Mouse (Mus musculus) fibroblast of lung, adult 2 months (primary cell): Measurements from ENCODE around the gene Ptk7.
A peak's percentile ranks its signal among the peaks of the same experiment; 100 is the strongest.

Experiments
- DNase-seq: peaks from one replicate; pipeline ENCODE4 v3.0.0-alpha.2; 2011; ENCODE audit warnings: low read depth

The Ptk7 gene

GRCm38 (mm10) chr17:46556584-46556945, 72.7 kb downstream of the Ptk7 start:
- DNase-seq: no peak

GRCm38 (mm10) chr17:46555673-46556583, 73.4 kb downstream of the Ptk7 start, which contains the start of gene Srf:
Gene Srf (minus strand): TSS chr17:46556175.
- DNase-seq: peak; percentile 95

- DNase-seq: no peak
These were observed 74.2 kb downstream of the Ptk7 start for GRCm38 (mm10) chr17:46554977-46555672.

GRCm38 (mm10) chr17:46554646-46554976, 74.7 kb downstream of the Ptk7 start:
- DNase-seq: no peak

- no peak for DNase-seq
These were observed 75.4 kb downstream of the Ptk7 start for GRCm38 (mm10) chr17:46553926-46554325.

GRCm38 (mm10) chr17:46553469-46553868, 75.8 kb downstream of the Ptk7 start:
- DNase-seq: no peak

- peak; percentile 94 for DNase-seq
These were observed 76.4 kb downstream of the Ptk7 start for GRCm38 (mm10) chr17:46552841-46553423.

- DNase-seq: no peak
These were observed 77.2 kb downstream of the Ptk7 start for GRCm38 (mm10) chr17:46552151-46552550.

- DNase-seq: no peak
These were observed 77.9 kb downstream of the Ptk7 start for GRCm38 (mm10) chr17:46551369-46551768.

- no peak for DNase-seq
These were observed 78.4 kb downstream of the Ptk7 start for GRCm38 (mm10) chr17:46550904-46551303.

- no peak for DNase-seq
These were observed 79.7 kb downstream of the Ptk7 start for GRCm38 (mm10) chr17:46549642-46550041.

- no peak for DNase-seq
These were observed 80.1 kb downstream of the Ptk7 start for GRCm38 (mm10) chr17:46549193-46549592.

GRCm38 (mm10) chr17:46548741-46549140, 80.6 kb downstream of the Ptk7 start:
- no peak for DNase-seq

- no peak for DNase-seq
These were observed 81.4 kb downstream of the Ptk7 start for GRCm38 (mm10) chr17:46547923-46548322.

GRCm38 (mm10) chr17:46546995-46547394, 82.3 kb downstream of the Ptk7 start:
- no peak for DNase-seq

- no peak for DNase-seq
These were observed 82.7 kb downstream of the Ptk7 start for GRCm38 (mm10) chr17:46546591-46546990.

GRCm38 (mm10) chr17:46545813-46546564, 83.3 kb downstream of the Ptk7 start, which contains the start of gene Cul9:
Gene Cul9 (minus strand): TSS chr17:46546388.
- DNase-seq: no peak

GRCm38 (mm10) chr17:46543661-46544060, 85.6 kb downstream of the Ptk7 start:
- no peak for DNase-seq

- peak; percentile 19 for DNase-seq
These were observed 103.6 kb downstream of the Ptk7 start for GRCm38 (mm10) chr17:46525579-46526307.

- DNase-seq: no peak
These were observed 104.2 kb downstream of the Ptk7 start for GRCm38 (mm10) chr17:46525065-46525464.

- DNase-seq: no peak
These were observed 107.2 kb downstream of the Ptk7 start for GRCm38 (mm10) chr17:46521963-46522668.
